Mouse (Mus musculus): ENCODE measurements at regions not wholly inside any gene's neighbourhood (a gene's known extent, or its start where the extent isn't known, plus 50 kb on each side); places are given as distances from the start of the nearest gene placed in this dataset.

DNA sequence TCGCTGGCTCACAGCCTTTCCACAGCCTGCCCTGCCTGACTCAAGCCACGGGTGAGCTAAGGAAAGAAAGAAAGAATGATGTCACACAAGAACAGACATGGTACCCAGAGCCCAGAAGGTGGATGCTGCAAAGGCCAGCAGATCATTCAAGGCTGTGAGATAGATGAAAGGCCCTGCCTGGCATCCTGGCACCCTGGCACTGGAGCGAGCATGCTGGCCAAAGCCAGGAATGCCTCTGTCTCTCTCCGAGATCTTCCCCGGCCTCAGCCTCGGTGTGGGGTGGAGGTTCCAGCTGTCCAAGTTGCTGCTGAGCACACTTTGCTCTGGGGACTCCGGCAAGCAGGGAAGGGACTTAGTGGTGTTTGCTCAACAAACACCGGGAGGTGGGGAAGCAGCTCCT lies 116.4 kb upstream of the Lhx5 start:
- TF ChIP-seq POLR2A (IDR thresholded peaks at IDR 0.05; ENCODE audit: borderline replicate concordance, extremely low read depth, insufficient read depth, insufficient read length, poor library complexity, severe bottlenecking) = no peak
- DNase-seq (ENCODE audit: low read depth) = no peak

DNA sequence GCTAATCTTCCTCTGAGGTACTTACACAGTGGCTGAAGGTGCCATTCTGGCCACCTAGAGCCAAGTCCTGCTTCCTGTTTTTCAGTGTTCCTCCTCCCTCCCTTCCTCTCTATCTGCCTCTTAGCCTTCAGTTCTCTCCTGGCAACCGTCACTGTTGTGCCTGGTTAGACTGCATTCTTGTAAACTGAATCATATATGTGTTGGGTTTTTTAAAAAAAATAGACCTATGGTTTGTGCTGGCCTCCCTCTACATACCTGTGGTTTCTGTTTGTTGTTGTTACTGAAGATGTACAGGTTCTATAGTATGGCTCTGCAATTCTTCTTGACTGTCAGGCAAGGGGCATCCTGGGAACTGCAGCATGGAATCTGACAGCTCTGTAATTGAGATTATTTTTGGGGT lies 112.5 kb upstream of the Lhx5 start:
- no peak for TF ChIP-seq CTCF (IDR thresholded peaks at IDR 0.05; ENCODE audit: borderline replicate concordance, extremely low read depth, insufficient read depth, insufficient read length)
- no peak for DNase-seq (ENCODE audit: low read depth)

DNA sequence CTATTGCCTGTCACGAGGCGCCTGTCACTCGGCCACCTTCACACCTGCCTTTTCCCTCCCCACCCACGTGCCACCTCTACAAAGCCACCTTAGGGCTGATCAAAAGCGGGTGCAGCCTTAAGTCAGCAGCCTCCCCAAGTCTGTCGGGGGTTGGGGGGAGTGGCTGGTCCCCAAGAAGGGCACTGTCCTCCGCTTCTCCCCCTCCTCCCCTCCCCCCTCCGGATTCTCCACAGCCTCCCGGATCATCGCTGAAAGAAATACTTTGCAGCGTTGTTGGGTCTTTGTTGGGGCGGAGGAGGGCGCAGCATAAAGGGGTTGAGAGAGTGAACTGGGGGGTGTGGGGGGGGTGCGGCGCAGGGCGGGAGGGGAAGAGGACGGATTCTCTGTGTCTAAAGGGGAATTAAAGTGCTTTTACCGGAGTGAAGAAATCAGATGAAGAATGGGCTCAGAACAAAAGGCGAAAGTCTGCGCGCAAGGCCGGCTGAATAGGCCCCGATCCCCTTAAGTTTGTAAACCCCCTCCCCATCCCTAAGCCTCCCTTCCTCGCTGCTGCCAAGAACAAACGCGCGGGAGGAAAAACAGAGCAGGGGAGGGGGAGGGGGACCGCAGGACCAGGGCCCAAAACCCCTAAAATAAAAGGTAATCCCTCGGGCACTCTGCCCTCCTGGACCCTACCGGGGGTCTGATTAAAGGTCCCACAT lies 109.3 kb upstream of the Lhx5 start:
- peak; percentile 90 for DNase-seq (ENCODE audit: low read depth)
- TF ChIP-seq POLR2A (IDR thresholded peaks at IDR 0.05; ENCODE audit: borderline replicate concordance, extremely low read depth, insufficient read depth, insufficient read length, poor library complexity, severe bottlenecking) = no peak
- no peak for TF ChIP-seq CTCF (IDR thresholded peaks at IDR 0.05; ENCODE audit: borderline replicate concordance, extremely low read depth, insufficient read depth, insufficient read length)

DNA sequence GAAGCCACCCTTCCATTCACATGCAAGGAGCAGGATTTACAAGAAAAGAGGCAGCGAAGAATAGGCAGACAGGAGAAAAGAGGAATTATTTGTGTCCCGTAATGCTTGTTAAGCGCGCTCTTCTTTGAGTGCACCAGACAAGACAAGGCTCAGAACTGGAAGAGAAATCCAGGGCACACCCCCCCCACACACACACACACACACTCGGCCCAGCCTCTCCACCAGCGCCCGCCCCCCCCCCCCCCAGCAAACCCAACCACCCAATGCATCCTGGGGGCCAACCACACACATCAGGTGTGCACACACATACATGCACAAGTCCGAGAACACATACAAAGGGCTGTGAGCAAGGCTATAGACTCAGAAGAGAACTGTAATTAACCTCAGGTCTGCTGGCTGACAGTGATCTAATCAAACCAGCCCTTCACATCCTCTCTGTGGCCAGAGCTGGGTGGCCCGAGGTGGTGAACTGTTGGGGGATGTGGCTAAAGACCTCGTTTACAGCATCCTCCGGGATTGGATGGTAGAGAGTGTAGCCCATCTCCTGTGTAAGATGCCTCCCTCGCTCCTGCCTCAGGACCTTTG lies 108.7 kb upstream of the Lhx5 start:
- peak; percentile 35 for DNase-seq (ENCODE audit: low read depth)
- TF ChIP-seq CTCF (IDR thresholded peaks at IDR 0.05; ENCODE audit: borderline replicate concordance, extremely low read depth, insufficient read depth, insufficient read length) (no peak), POLR2A (IDR thresholded peaks at IDR 0.05; ENCODE audit: borderline replicate concordance, extremely low read depth, insufficient read depth, insufficient read length, poor library complexity, severe bottlenecking) (no peak)

DNA sequence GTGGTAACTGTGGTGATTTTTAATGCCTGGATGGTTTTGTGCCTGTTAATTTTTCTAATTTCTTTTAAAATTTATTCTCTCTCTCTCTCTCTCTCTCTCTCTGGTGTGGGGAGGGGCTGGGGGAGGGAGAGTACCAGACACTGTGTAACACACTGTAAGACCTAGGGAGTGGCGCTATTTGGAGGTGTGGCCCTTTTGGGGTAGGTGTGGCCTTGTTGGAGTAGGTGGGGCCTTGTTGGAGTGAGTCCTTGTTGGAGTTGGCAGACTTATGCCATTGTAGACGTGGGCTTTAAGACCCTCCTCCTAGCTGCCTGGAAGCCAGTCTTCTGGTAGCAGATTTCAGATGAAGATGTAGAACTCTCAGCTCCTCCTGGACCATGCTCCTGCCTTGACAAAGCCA lies 107.4 kb upstream of the Lhx5 start:
- TF ChIP-seq CTCF (IDR thresholded peaks at IDR 0.05; ENCODE audit: borderline replicate concordance, extremely low read depth, insufficient read depth, insufficient read length) (no peak), POLR2A (IDR thresholded peaks at IDR 0.05; ENCODE audit: borderline replicate concordance, extremely low read depth, insufficient read depth, insufficient read length, poor library complexity, severe bottlenecking) (no peak)
- DNase-seq (ENCODE audit: low read depth) = no peak

DNA sequence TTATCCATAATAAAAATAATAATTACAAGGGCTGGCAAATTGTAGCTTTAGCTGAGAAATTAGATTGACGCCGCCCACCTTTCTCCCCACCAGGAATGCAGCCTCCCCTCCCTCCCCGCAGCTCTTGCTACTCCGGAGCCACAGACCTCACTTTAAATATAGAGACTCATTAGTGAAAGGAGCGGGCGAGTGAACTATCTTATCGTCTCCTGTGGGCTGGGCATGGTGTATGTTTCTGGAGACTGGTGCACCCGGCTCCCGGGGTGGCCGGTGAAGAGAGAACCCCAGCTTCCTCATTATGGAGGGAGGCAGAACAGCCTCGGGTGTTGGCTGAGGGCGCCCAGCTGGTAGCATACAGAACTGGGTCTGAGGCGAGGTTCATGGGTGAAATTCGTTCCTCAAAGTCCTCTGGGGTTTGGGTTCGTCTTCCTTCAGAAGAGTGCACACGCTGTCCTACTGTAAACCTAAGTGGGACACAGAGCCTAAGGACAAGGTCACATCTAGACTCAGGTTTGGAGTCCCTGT lies 106.1 kb upstream of the Lhx5 start:
- TF ChIP-seq POLR2A (IDR thresholded peaks at IDR 0.05; ENCODE audit: borderline replicate concordance, extremely low read depth, insufficient read depth, insufficient read length, poor library complexity, severe bottlenecking) (no peak), CTCF (IDR thresholded peaks at IDR 0.05; ENCODE audit: borderline replicate concordance, extremely low read depth, insufficient read depth, insufficient read length) (no peak)
- DNase-seq (ENCODE audit: low read depth) = no peak

DNA sequence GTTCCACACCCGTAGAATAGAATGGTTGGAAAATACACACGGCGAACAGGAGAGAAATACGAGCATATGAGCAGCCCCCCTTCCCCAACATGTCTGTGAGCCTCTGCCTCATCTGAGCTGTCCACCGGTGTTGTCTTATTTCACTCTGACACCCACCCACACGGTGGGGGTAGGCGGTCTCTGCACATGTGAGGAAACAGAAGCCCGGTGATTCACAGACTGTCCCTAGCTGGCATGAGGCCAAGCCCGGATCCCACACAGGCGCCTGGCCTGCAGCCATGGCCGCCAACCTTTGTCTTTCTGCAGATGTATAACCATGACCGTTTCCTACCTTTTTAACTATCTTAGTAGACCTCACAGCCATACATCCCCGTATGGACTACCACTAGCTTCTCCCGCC lies 99.5 kb upstream of the Lhx5 start:
- TF ChIP-seq POLR2A (IDR thresholded peaks at IDR 0.05; ENCODE audit: borderline replicate concordance, extremely low read depth, insufficient read depth, insufficient read length, poor library complexity, severe bottlenecking) = no peak
- TF ChIP-seq CTCF (IDR thresholded peaks at IDR 0.05; ENCODE audit: borderline replicate concordance, extremely low read depth, insufficient read depth, insufficient read length) = no peak
- DNase-seq (ENCODE audit: low read depth) = peak; percentile 66

DNA sequence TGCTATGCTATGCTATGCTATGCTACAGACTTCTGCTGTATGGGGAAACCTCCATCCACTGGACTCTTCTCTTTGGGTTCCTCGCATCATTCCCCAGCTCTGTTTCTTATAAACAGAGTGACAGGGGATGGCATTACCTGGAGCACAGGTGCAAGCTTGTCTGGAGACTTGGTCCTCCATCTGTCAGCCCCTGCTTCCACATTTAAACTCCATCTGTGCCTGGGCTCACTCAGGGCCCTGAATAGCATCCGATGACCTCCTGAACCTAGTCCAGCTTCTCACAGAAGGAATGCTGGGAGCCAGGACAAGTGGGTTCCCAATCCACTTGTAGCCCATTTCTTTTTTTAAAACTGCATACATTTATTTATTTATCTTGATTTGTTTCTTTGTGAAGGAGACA lies 92.3 kb upstream of the Lhx5 start:
- TF ChIP-seq POLR2A (IDR thresholded peaks at IDR 0.05; ENCODE audit: borderline replicate concordance, extremely low read depth, insufficient read depth, insufficient read length, poor library complexity, severe bottlenecking) (no peak), CTCF (IDR thresholded peaks at IDR 0.05; ENCODE audit: borderline replicate concordance, extremely low read depth, insufficient read depth, insufficient read length) (no peak)
- no peak for DNase-seq (ENCODE audit: low read depth)

DNA sequence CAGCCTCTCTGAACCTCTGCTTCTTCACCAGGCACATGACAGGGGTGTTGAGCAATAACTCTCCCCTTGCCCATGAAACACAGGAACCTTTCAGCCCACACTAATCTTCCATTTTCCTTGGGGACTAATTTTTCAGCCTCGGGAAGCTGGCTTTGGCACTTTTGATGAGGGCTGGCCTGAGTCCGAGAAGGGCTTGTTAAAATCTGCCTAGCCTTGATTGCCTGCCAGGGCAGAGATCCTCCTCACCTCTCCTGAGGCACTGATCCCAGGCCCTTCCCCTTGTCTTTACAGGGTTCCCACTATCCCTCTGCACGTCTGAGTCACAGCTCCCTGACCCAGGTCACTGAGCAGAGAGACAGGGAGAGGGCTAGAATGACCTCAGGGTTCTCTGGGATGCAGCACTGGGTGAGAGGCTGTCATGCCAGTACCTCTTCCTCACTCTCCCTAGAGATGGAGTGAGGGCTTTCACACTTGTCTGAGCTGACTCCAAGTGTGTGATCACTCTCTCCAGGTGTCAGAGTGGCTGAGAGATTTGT lies 90.7 kb upstream of the Lhx5 start:
- no peak for DNase-seq (ENCODE audit: low read depth)
- no peak for TF ChIP-seq POLR2A (IDR thresholded peaks at IDR 0.05; ENCODE audit: borderline replicate concordance, extremely low read depth, insufficient read depth, insufficient read length, poor library complexity, severe bottlenecking)
- no peak for TF ChIP-seq CTCF (IDR thresholded peaks at IDR 0.05; ENCODE audit: borderline replicate concordance, extremely low read depth, insufficient read depth, insufficient read length)

DNA sequence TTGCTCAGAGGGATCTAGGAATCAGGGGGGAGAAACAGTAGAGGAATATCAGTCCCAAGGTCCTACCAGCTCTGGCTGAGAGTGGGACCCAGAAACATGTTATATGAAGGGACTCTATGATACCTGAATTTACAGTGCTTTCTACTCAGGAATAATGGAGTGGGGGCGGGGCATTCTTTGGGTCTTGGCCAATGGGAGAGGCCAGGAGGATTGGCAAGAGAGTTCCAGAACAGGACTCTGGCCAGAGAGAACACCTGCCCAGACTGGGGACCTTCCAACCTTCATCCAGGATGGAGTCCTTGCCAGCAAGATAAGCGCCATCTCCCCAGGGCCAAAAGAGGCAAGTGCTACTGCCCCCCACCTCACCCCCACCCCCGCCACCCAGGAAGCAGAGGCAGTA lies 81.0 kb upstream of the Lhx5 start:
- no peak for TF ChIP-seq CTCF (IDR thresholded peaks at IDR 0.05; ENCODE audit: borderline replicate concordance, extremely low read depth, insufficient read depth, insufficient read length)
- TF ChIP-seq POLR2A (IDR thresholded peaks at IDR 0.05; ENCODE audit: borderline replicate concordance, extremely low read depth, insufficient read depth, insufficient read length, poor library complexity, severe bottlenecking) = no peak
- no peak for DNase-seq (ENCODE audit: low read depth)

DNA sequence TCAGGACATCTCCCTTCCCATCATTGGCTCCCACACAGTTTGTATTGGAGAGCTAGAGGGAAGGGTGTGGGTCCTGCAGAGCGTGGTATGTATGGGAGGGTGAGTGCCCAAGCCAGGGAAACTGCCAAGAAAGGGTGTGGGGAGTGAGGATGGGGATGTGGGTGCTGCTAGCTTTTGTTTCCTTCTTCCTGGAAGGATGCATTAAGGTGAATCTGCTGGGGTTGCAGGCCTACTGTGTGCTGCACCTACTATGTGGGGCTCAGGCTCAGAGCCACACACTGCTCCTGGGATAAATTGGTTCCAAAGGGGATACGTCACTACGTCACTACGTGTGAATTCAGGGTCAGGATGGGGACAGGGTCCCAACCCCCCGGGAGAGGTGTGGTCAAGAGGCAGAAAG lies 79.7 kb upstream of the Lhx5 start:
- TF ChIP-seq CTCF (IDR thresholded peaks at IDR 0.05; ENCODE audit: borderline replicate concordance, extremely low read depth, insufficient read depth, insufficient read length) (no peak), POLR2A (IDR thresholded peaks at IDR 0.05; ENCODE audit: borderline replicate concordance, extremely low read depth, insufficient read depth, insufficient read length, poor library complexity, severe bottlenecking) (no peak)
- no peak for DNase-seq (ENCODE audit: low read depth)

DNA sequence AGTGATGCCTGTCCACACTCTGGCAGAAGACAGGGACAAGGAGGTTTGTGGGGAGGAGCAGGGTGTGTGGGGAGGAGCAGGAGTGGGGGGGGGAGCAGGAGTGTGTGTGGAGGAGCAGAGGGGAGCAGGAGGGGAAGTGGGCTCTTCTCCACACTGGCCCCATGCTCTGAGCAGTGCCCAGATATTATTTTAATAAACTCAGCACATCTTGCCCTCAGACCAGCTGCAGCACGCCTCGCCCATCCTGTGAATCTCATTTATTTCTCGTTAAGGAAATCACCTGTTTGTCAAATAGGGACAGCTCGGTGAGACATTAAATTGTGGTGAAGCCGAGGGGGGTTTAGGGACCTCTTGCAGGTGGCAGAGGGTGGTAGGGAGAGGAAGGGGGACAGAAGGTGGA lies 77.8 kb upstream of the Lhx5 start:
- no peak for TF ChIP-seq CTCF (IDR thresholded peaks at IDR 0.05; ENCODE audit: borderline replicate concordance, extremely low read depth, insufficient read depth, insufficient read length)
- no peak for TF ChIP-seq POLR2A (IDR thresholded peaks at IDR 0.05; ENCODE audit: borderline replicate concordance, extremely low read depth, insufficient read depth, insufficient read length, poor library complexity, severe bottlenecking)
- DNase-seq (ENCODE audit: low read depth) = no peak
